Mouse (Mus musculus) intestine, postnatal 0 days (tissue): Measurements from ENCODE around the gene Tbck. TPM values are rescaled to one million over a fixed set of nuclear protein-coding genes. Genes with fewer than 3 reads are reported as not detected.

Experiments
- ATAC-seq: fragments of 200-750 bp; cut with Nextera tagmentation; 2 replicates; pipeline ENCODE4 v1.8.0; 2017; ENCODE audit warnings: mild to moderate bottlenecking, moderate TSS enrichment, moderate library complexity
- H3K27ac ChIP-seq: fragments of 300-500 bp; sonication (generic); 2 replicates; pipeline ENCODE4 v1.5.1; 2014; ENCODE audit warnings: mild to moderate bottlenecking, low read depth, low read length, moderate library complexity
- H3K27me3 ChIP-seq: fragments of 300-500 bp; sonication (generic); replicated peaks from 2 replicates; pipeline ENCODE4 v1.6.1; 2014; ENCODE audit warnings: low read length, mixed read lengths; ENCODE audit not compliant: control insufficient read depth, insufficient read depth
- H3K36me3 ChIP-seq: fragments of 300-500 bp; sonication (generic); 2 replicates; pipeline ENCODE4 v1.6.1; 2014; ENCODE audit warnings: mild to moderate bottlenecking, moderate library complexity; ENCODE audit not compliant: control insufficient read depth, insufficient read depth
- H3K4me1 ChIP-seq: fragments of 300-500 bp; sonication (generic); replicated peaks from 2 replicates; pipeline ENCODE4 v1.6.1; 2014; ENCODE audit warnings: antibody characterized with exemption, low read length, mixed read lengths; ENCODE audit not compliant: control insufficient read depth, insufficient read depth
- H3K4me2 ChIP-seq: fragments of 300-500 bp; sonication (generic); replicated peaks from 2 replicates; pipeline ENCODE4 v1.6.1; 2014; ENCODE audit warnings: low read depth, mild to moderate bottlenecking, moderate library complexity
- H3K4me3 ChIP-seq: fragments of 300-500 bp; sonication (generic); 2 replicates; pipeline ENCODE4 v1.5.1; 2014; ENCODE audit warnings: low read depth, low read length
- H3K9ac ChIP-seq: fragments of 300-500 bp; sonication (generic); 2 replicates; pipeline ENCODE4 v1.6.1; 2014; ENCODE audit warnings: mild to moderate bottlenecking, low read depth, low read length
- H3K9me3 ChIP-seq: fragments of 300-500 bp; sonication (generic); 2 replicates; pipeline ENCODE4 v1.6.1; 2016; ENCODE audit warnings: mixed run types; ENCODE audit not compliant: control insufficient read depth
- CTCF ChIP-seq: sonication (generic); IDR thresholded peaks from 2 replicates; pipeline ENCODE4 v1.5.1; 2016; ENCODE audit warnings: low read depth, mild to moderate bottlenecking, control low read depth, antibody characterized with exemption, moderate library complexity
- WGBS: fragments of 180-500 bp; shearing (Covaris S2); extraction: QIAGEN DNeasy Blood & Tissue Kit; methylation state at CpG from one replicate; pipeline ENCODE4 v1.1.7; 2014; 5-methylcytosine and 5-hydroxymethylcytosine counted together
- polyA plus RNA-seq: library from polyadenylated mRNA; unstranded; fragments of >200 nt; fragmentation: Nextera tagmentation; extraction: Ambion mirVana; gene quantifications from 2 replicates; pipeline ENCODE4 v1.2.1, GENCODE M21; 2015

The Tbck gene
- 7.7 and 9.5 TPM in 2 replicates for polyA plus RNA-seq

DNA sequence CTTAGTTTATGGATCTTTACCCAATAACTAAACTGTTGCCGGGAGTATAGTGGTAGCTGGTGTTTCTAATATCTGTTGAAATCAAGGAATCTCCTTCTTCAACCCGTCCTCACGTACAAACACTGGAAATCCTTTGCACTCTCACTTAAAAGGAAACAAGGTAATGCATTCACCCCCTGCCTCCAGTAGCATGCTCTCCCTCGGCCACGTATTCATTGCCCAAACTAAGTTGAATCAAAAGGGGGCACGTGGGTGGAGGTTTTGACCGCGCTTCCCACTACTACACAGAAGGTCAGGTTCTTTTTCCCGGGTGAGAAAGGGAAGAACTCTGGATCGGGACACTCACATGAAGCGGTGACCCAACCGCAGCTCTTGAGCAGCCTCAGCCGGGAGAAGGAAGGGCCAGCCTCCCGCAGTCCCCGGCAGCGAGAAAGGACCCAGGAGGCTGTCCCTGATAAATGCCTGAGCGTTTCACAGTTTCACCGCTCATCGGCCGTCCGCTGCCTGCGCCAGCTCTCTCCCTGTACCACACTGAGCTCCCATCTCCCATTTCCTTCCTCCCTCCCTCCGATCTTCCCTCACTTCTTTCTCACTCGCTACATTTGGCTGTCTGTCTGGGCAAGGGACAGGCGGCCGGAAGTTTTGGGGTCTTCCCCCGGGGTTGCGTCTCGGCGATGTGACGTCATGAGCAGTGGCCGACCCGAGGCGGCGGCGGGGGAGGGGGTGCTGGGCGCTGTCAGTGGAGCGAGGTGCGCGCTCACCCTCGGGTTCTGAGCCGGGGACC lies at the start of gene Tbck:
Tbck (plus strand) TSS at position 698 of the 784 bp plus-strand sequence.
- H3K27me3 ChIP-seq: no peaks in the 10 kb centered on the region
- H3K4me1 ChIP-seq: 0 out of 2 replicates have a peak, but pooled peaks cover 7% of the 10 kb centered on the region
- H3K9ac ChIP-seq: peak within 1 kb of the TSS; percentile 74
- peak; percentile 17; the same call in 1 of the 2 replicates for TF ChIP-seq CTCF
- 0 out of 2 replicates have a peak, but pooled peaks cover 4% of the 10 kb centered on the region for H3K36me3 ChIP-seq
- WGBS: under 1% methylated on average over 42 of the region's 42 CpGs
- no peaks in the 10 kb centered on the region for H3K9me3 ChIP-seq
- H3K27ac ChIP-seq: peak within 1 kb of the TSS; percentile 87
- ATAC-seq: peak; percentile 99
- peak within 1 kb of the TSS; percentile 74 for H3K4me2 ChIP-seq
- H3K4me3 ChIP-seq: peak within 1 kb of the TSS; percentile 78

DNA sequence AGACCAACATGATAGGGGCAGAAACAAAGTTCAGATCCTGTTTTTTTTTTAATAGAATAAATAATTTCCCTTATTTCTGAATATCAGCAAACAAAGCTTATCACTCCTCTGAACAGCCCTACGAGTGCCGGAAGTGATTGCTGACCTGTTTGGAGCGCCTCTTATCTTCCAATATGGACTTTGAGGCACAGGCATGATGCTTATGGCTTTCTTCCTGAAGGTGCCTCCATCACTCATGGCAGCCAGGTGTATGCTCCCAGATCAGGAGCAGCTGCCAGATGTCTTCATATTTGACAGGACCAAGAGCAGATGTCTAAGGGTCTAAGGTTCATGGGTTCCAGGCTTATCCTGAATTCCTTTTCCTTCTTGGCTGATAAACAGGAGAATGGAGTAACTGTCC lies 46.9 kb upstream of the Tbck start:
- Histone ChIP-seq H3K9ac (no peak overlapping the region), H3K9me3 (no peaks in the 10 kb centered on the region), H3K4me3 (no peak overlapping the region), H3K4me1 (no peaks in the 10 kb centered on the region), H3K27ac (peak overlapping the region; percentile 41; the same call in 1 of the 2 replicates), H3K36me3 (no peaks in the 10 kb centered on the region), H3K27me3 (no peaks in the 10 kb centered on the region), H3K4me2 (no peak overlapping the region)
- no peak for TF ChIP-seq CTCF
- WGBS: 37% methylated on average over 3 of the region's 3 CpGs
- ATAC-seq: peak; percentile 94

GRCm38 (mm10) chr3:132644071-132644470 lies 39.9 kb upstream of the Tbck start:
- Histone ChIP-seq H3K9me3 (no peaks in the 10 kb centered on the region), H3K9ac (no peak overlapping the region), H3K36me3 (no peaks in the 10 kb centered on the region), H3K4me1 (peaks cover 5% of the 10 kb centered on the region; the same call in 1 of the 2 replicates), H3K4me2 (no peak overlapping the region), H3K4me3 (no peak overlapping the region), H3K27me3 (no peaks in the 10 kb centered on the region), H3K27ac (no peak overlapping the region)
- ATAC-seq: no peak
- no peak for TF ChIP-seq CTCF
- WGBS: 61% methylated on average over 4 of the region's 4 CpGs

GRCm38 (mm10) chr3:132646814-132647213 lies 37.1 kb upstream of the Tbck start:
- WGBS: 14% methylated on average over 1 of the region's 1 CpGs
- ATAC-seq: no peak

GRCm38 (mm10) chr3:132649368-132649767 lies 34.6 kb upstream of the Tbck start:
- no peaks in the 10 kb centered on the region for H3K9me3 ChIP-seq
- 86% methylated on average over 7 of the region's 7 CpGs for WGBS
- no peak overlapping the region for H3K4me3 ChIP-seq
- no peak overlapping the region for H3K27ac ChIP-seq
- no peaks in the 10 kb centered on the region for H3K4me1 ChIP-seq
- H3K36me3 ChIP-seq: no peaks in the 10 kb centered on the region
- H3K4me2 ChIP-seq: no peak overlapping the region
- no peaks in the 10 kb centered on the region for H3K27me3 ChIP-seq
- no peak for TF ChIP-seq CTCF
- no peak for ATAC-seq
- no peak overlapping the region for H3K9ac ChIP-seq

More at GRCm38 (mm10) chr3:132646814-132647213, 37.1 kb upstream of the Tbck start:
- Histone ChIP-seq H3K36me3 (no peaks in the 10 kb centered on the region), H3K9me3 (no peaks in the 10 kb centered on the region), H3K4me3 (no peak overlapping the region), H3K9ac (no peak overlapping the region), H3K27me3 (no peaks in the 10 kb centered on the region), H3K4me1 (peaks cover 5% of the 10 kb centered on the region; the same call in 1 of the 2 replicates), H3K27ac (no peak overlapping the region), H3K4me2 (no peak overlapping the region)
- no peak for TF ChIP-seq CTCF

GRCm38 (mm10) chr3:132650191-132650590 lies 33.8 kb upstream of the Tbck start:
- no peak for ATAC-seq
- H3K36me3 ChIP-seq: no peaks in the 10 kb centered on the region
- no peak overlapping the region for H3K4me3 ChIP-seq
- 64% methylated on average over 5 of the region's 5 CpGs for WGBS
- TF ChIP-seq CTCF: no peak
- H3K4me1 ChIP-seq: no peaks in the 10 kb centered on the region
- no peak overlapping the region for H3K27ac ChIP-seq
- H3K9ac ChIP-seq: no peak overlapping the region
- no peaks in the 10 kb centered on the region for H3K27me3 ChIP-seq
- no peak overlapping the region for H3K4me2 ChIP-seq
- no peaks in the 10 kb centered on the region for H3K9me3 ChIP-seq
